Mouse (Mus musculus) hindbrain, embryonic 12.5 days (tissue): ENCODE results near the gene Ano7. TPM values are rescaled to one million over a fixed set of nuclear protein-coding genes. Genes with fewer than 3 reads are reported as not detected.
A peak's percentile ranks its signal among the peaks of the same experiment; 100 is the strongest.

Source experiments
- ATAC-seq: fragments of 200-750 bp; cut with Nextera tagmentation; 2 replicates; pipeline ENCODE4 v1.8.0; 2017; ENCODE audit warnings: moderate TSS enrichment; ENCODE audit not compliant: low FRiP score
- H3K27ac ChIP-seq: fragments of 300-500 bp; sonication (generic); 2 replicates; pipeline ENCODE4 v1.5.1; 2016; ENCODE audit warnings: mild to moderate bottlenecking
- H3K27me3 ChIP-seq: fragments of 300-500 bp; sonication (generic); 2 replicates; pipeline ENCODE4 v1.6.1; 2016; ENCODE audit warnings: mild to moderate bottlenecking
- H3K36me3 ChIP-seq: fragments of 300-500 bp; sonication (generic); 2 replicates; pipeline ENCODE4 v1.6.1; 2016; ENCODE audit warnings: mild to moderate bottlenecking
- H3K4me1 ChIP-seq: fragments of 300-500 bp; sonication (generic); 2 replicates; pipeline ENCODE4 v1.6.1; 2016
- H3K4me2 ChIP-seq: fragments of 300-500 bp; sonication (generic); replicated peaks from 2 replicates; pipeline ENCODE4 v1.6.1; 2016; ENCODE audit warnings: mild to moderate bottlenecking
- H3K4me3 ChIP-seq: fragments of 300-500 bp; sonication (generic); 2 replicates; pipeline ENCODE4 v1.5.1; 2016; ENCODE audit warnings: mild to moderate bottlenecking
- H3K9ac ChIP-seq: fragments of 300-500 bp; sonication (generic); 2 replicates; pipeline ENCODE4 v1.6.1; 2016; ENCODE audit warnings: mild to moderate bottlenecking, moderate library complexity
- H3K9me3 ChIP-seq: fragments of 300-500 bp; sonication (generic); replicated peaks from 2 replicates; pipeline ENCODE4 v1.6.1; 2016; ENCODE audit warnings: mild to moderate bottlenecking
- WGBS: fragments of 180-500 bp; shearing (Covaris S2); methylation state at CpG from one replicate; pipeline ENCODE4 v1.1.7; 2016; 5-methylcytosine and 5-hydroxymethylcytosine counted together
- polyA plus RNA-seq: library from polyadenylated mRNA; unstranded; fragments of >200 nt; fragmentation: Nextera tagmentation; extraction: Ambion mirVana; gene quantifications from 2 replicates; pipeline ENCODE4 v1.2.1, GENCODE M21; 2016

Ano7 gene
- polyA plus RNA-seq = 0.09 and 0.40 TPM in 2 replicates

GRCm38 (mm10) chr1:93373665-93374064 lies at the start of gene Ano7:
Ano7 (plus strand) TSS chr1:93373930.
- H3K4me2 ChIP-seq = no peak within 1 kb of the TSS
- H3K4me1 ChIP-seq = 0 out of 2 replicates have a peak, but pooled peaks cover 5% of the 10 kb centered on the region
- H3K27me3 ChIP-seq = 0 out of 2 replicates have a peak, but pooled peaks cover 2% of the 10 kb centered on the region
- H3K9me3 ChIP-seq = no peaks in the 10 kb centered on the region
- H3K36me3 ChIP-seq = no peaks in the 10 kb centered on the region
- no peak within 1 kb of the TSS for H3K9ac ChIP-seq
- no peak within 1 kb of the TSS for H3K27ac ChIP-seq
- no peak for ATAC-seq
- 84% methylated on average over 4 of the region's 4 CpGs for WGBS
- H3K4me3 ChIP-seq = no peak within 1 kb of the TSS

DNA sequence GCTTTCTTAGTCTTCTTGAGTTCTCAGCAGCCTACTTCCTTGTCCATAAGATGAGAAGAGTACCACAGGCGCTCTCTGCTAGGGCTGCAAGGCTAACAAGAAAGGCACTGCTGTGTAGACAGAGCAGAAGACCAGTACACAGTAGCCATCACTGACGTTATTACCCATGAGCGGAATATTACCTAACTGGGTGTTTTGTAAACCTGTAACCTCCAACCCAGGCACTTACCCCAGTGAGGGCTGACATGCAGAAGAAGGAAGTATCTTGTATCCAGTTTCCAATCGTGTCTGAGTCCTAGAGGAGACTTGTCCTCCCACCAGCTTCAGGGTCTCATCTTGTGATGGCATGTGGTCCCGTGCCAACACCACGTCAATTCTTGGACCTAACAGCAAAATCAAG lies 49.8 kb upstream of the Ano7 start:
- peaks cover 72% of the 10 kb centered on the region for H3K36me3 ChIP-seq

DNA sequence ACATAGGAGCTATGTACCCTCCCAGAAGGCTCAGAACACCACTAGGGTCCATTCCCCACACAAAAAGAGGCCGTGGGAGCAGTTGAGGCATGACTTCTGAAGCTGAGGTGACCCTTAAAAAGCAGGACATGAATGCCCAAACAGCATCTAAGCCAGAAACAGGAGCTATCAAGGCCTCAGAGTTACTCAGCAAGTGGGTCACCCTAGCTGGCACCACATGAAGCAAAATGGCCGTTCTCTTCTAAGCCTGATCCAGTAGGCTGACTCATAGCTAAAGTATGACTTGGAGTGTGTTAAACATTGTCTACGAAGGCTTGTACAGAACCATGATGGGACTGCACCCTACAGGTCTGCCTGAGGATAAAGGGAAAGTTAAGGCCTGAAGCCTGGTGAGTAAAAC lies 47.3 kb upstream of the Ano7 start:
- H3K27me3 ChIP-seq = no peaks in the 10 kb centered on the region
- H3K4me1 ChIP-seq = no peaks in the 10 kb centered on the region
- peaks cover 63% of the 10 kb centered on the region for H3K36me3 ChIP-seq
- no peak overlapping the region for H3K27ac ChIP-seq
- ATAC-seq = no peak
- H3K9me3 ChIP-seq = no peaks in the 10 kb centered on the region
- no peak overlapping the region for H3K4me3 ChIP-seq
- WGBS = 92% methylated on average over 3 of the region's 3 CpGs
- H3K4me2 ChIP-seq = no peak overlapping the region
- H3K9ac ChIP-seq = no peak overlapping the region

More for the DNA sequence above, 49.8 kb upstream of the Ano7 start:
- Histone ChIP-seq H3K9ac (no peak overlapping the region), H3K9me3 (no peaks in the 10 kb centered on the region), H3K4me3 (no peak overlapping the region), H3K4me1 (no peaks in the 10 kb centered on the region), H3K27me3 (no peaks in the 10 kb centered on the region), H3K4me2 (no peak overlapping the region), H3K27ac (no peak overlapping the region)
- no peak for ATAC-seq
- 92% methylated on average over 6 of the region's 6 CpGs for WGBS

- Histone ChIP-seq H3K4me2 (no peak overlapping the region), H3K27me3 (no peaks in the 10 kb centered on the region), H3K4me3 (no peak overlapping the region), H3K36me3 (peaks cover 17% of the 10 kb centered on the region), H3K9ac (no peak overlapping the region), H3K9me3 (no peaks in the 10 kb centered on the region), H3K4me1 (no peaks in the 10 kb centered on the region), H3K27ac (no peak overlapping the region)
- 81% methylated on average over 2 of the region's 2 CpGs for WGBS
- ATAC-seq = no peak
Measured at GRCm38 (mm10) chr1:93334621-93335020, 39.1 kb upstream of the Ano7 start.

DNA sequence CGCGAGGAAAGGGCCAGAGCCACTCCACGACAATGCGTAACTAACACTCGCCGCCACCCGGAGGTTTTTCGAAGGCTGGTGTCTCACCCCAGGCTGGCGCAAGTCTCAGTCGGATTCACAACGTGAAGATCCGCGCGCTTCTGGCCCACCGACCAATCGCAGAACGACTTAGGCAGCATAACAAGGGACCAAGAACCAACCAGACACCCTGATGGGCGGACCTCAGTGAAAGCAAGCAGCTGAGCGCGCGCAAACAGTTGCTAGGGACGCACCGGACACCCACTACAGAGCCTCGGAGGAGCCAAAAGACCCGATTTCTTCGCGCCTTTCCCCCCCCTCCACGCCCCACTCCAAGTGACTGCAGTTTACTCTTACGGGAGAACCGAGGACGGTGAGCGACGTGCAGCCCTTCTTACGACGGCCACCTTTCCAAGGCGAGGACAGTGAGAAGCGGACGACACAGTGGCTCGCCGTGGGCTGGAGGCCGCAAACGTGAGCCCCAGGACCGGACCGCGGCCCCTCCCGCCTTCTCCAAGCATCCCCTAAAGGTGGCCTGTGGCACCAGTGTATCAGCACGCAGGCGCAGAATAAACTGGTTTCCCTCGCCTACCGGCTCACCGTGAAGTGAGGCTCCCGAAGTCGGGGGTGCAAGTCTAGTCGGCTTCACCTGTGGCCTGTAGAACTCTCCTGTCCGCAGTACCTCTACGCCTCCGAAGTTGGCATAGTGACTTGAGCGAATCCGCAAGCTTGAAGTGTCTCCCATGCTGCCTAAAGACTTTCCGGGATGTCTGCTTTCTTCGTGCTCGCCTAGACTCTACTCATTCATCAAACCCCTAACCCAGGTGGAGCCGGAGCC lies 30.9 kb upstream of the Ano7 start, which contains the start of the genes Ppp1r7 and Pask:
Gene Ppp1r7, plus strand, starts transcription at position 207 of the 856 bp plus-strand sequence.
Gene Pask, minus strand, starts transcription at position 835 of the 856 bp plus-strand sequence.
- WGBS = under 1% methylated on average over 63 of the region's 63 CpGs
- Histone ChIP-seq H3K9me3 (no peaks in the 10 kb centered on the region), H3K27ac (peak within 1 kb of the TSS; percentile 71), H3K4me1 (peaks cover 20% of the 10 kb centered on the region), H3K36me3 (peaks cover 13% of the 10 kb centered on the region; the same call in 1 of the 2 replicates), H3K4me3 (peak within 1 kb of the TSS; percentile 83), H3K9ac (peak within 1 kb of the TSS; percentile 74), H3K27me3 (no peaks in the 10 kb centered on the region), H3K4me2 (peak within 1 kb of the TSS; percentile 85)
- peak; percentile 95 for ATAC-seq

DNA sequence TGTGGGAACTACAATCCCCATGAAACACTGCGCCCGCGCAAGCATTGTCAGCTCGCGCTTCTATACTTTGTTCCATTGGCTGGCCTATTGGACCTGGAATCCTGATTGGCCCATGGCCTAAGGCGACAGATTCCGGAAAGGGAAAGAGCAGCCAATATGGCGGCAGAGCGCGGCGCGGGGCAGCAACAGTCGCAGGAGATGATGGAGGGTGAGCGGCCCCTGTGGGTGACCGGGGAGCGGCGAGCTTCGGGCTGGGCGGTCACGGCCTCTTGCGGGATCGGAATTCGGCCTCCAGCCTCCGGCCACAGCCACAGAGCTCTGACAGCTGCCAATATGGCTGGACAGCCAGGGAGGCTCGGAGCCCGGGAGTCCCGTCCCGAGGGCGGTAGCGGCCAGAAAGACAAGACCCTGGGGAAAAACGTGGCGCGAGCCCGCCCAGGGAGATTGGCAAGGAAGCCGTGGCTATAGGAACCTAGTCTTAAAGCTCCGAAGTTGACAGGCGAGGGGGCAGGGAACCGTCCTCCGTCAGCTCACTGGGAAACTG lies 30.2 kb upstream of the Ano7 start:
- H3K9me3 ChIP-seq = no peaks in the 10 kb centered on the region
- peaks cover 16% of the 10 kb centered on the region; the same call in 1 of the 2 replicates for H3K36me3 ChIP-seq
- H3K27me3 ChIP-seq = no peaks in the 10 kb centered on the region
- peak; percentile 98 for ATAC-seq
- H3K4me2 ChIP-seq = peak overlapping the region; percentile 85
- peak overlapping the region; percentile 71 for H3K27ac ChIP-seq
- peaks cover 20% of the 10 kb centered on the region for H3K4me1 ChIP-seq
- WGBS = under 1% methylated on average over 39 of the region's 39 CpGs
- H3K4me3 ChIP-seq = peak overlapping the region; percentile 83
- peak overlapping the region; percentile 74 for H3K9ac ChIP-seq

DNA sequence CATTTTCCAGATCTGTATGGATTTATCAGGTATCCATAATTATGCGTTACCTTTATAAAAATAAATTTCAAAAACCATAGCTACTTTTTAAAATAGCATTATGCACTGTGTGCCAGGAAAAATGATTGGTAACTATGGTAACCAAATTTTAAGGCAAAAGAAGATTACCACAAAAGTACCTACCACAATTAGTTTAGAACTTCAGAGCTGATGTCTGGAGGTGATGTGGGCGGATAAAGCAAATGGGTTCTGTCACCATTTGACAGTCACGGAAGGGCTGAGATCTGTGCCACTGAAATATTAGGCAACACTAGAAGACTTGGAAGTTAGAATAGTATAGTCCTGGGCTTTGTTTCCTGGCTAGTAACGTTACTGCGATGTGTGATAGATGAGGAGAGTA lies 26.6 kb upstream of the Ano7 start:
- H3K4me2 ChIP-seq = no peak overlapping the region
- ATAC-seq = no peak
- H3K36me3 ChIP-seq = peaks cover 49% of the 10 kb centered on the region
- 96% methylated on average over 5 of the region's 5 CpGs for WGBS
- no peaks in the 10 kb centered on the region for H3K27me3 ChIP-seq
- H3K27ac ChIP-seq = no peak overlapping the region
- H3K9ac ChIP-seq = no peak overlapping the region
- H3K4me3 ChIP-seq = no peak overlapping the region
- no peaks in the 10 kb centered on the region for H3K9me3 ChIP-seq
- H3K4me1 ChIP-seq = peaks cover 11% of the 10 kb centered on the region

GRCm38 (mm10) chr1:93349701-93350100 lies 24.0 kb upstream of the Ano7 start:
- peaks cover 71% of the 10 kb centered on the region for H3K36me3 ChIP-seq
- 76% methylated on average over 4 of the region's 4 CpGs for WGBS
- ATAC-seq = no peak
- no peak overlapping the region for H3K4me3 ChIP-seq
- H3K27me3 ChIP-seq = no peaks in the 10 kb centered on the region
- no peak overlapping the region for H3K27ac ChIP-seq
- peaks cover 3% of the 10 kb centered on the region; the same call in 1 of the 2 replicates for H3K4me1 ChIP-seq
- no peak overlapping the region for H3K9ac ChIP-seq
- H3K4me2 ChIP-seq = no peak overlapping the region
- no peaks in the 10 kb centered on the region for H3K9me3 ChIP-seq

DNA sequence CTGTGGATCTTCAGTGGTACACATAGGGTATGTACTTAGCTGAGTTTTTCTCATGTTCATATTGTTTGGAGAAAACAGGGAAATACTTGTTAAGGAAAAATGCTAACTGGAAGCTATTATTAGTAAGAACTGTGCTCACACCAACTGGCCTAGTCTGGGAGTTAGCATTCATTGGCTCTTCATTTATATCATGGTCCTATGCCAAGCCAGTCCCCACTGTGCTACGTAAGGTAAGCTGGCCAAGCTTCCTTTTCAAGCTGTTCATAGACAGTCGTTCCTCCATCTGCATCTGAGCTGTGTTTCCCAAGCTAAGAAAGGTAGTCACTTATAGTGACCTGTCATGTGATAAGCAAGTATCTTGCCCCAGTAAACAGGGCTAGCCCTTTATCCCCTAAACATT lies 21.0 kb upstream of the Ano7 start:
- no peaks in the 10 kb centered on the region for H3K4me1 ChIP-seq
- ATAC-seq = no peak
- H3K4me3 ChIP-seq = no peak overlapping the region
- H3K4me2 ChIP-seq = no peak overlapping the region
- peaks cover 83% of the 10 kb centered on the region for H3K36me3 ChIP-seq
- no peak overlapping the region for H3K27ac ChIP-seq
- H3K9me3 ChIP-seq = no peaks in the 10 kb centered on the region
- H3K27me3 ChIP-seq = no peaks in the 10 kb centered on the region
- 91% methylated on average over 2 of the region's 2 CpGs for WGBS
- no peak overlapping the region for H3K9ac ChIP-seq

- H3K27me3 ChIP-seq = no peaks in the 10 kb centered on the region
- no peak overlapping the region for H3K9ac ChIP-seq
- no peaks in the 10 kb centered on the region for H3K9me3 ChIP-seq
- H3K36me3 ChIP-seq = peaks cover 84% of the 10 kb centered on the region
- H3K4me3 ChIP-seq = no peak overlapping the region
- H3K4me2 ChIP-seq = no peak overlapping the region
- ATAC-seq = no peak
- no peaks in the 10 kb centered on the region for H3K4me1 ChIP-seq
- 92% methylated on average over 4 of the region's 4 CpGs for WGBS
- no peak overlapping the region for H3K27ac ChIP-seq
Measured at GRCm38 (mm10) chr1:93362661-93363060, 11.1 kb upstream of the Ano7 start.

DNA sequence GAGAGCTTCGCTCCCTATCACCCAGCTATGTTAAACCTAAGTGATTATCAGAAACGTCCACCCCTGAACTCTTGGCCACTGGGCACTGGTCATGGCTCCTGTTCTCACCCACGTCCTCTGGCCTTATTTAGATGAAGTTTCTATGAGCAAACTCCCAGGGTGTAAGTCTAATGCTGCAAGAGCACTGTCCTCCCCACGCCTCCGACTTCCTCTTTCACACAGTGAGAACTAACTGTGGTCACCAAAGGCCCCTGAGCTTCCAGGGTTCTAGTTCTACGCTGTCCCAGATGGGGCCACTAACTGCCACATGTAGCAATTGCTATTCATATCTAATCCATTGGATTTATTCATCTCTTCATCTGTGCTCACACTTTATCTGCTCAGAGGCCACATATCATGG lies 8.1 kb upstream of the Ano7 start:
- no peaks in the 10 kb centered on the region for H3K9me3 ChIP-seq
- ATAC-seq = no peak
- no peak overlapping the region for H3K27ac ChIP-seq
- no peaks in the 10 kb centered on the region for H3K4me1 ChIP-seq
- peaks cover 58% of the 10 kb centered on the region for H3K36me3 ChIP-seq
- no peak overlapping the region for H3K4me3 ChIP-seq
- H3K9ac ChIP-seq = no peak overlapping the region
- H3K4me2 ChIP-seq = no peak overlapping the region
- 96% methylated on average over 6 of the region's 6 CpGs for WGBS
- H3K27me3 ChIP-seq = no peaks in the 10 kb centered on the region

DNA sequence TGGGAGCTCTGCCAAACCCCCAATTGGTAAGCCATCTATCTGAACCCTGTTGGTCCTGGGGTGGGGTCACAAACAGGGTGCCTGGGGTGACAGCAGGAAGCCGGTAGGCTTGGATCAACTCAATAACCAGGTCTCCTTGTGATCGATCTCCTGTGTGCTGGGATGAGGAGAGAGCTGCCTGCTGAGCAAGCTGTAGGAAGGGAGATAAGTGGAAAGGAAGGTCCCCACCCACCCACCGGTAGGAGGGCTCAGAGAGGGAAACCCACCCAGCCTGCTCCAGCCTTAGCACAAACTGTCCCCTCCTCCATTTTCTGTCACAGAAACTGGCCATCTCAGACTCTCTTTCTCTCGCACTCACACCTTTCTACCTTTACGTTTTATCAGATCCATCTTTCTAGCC lies 3.6 kb downstream of the Ano7 start:
- 0 out of 2 replicates have a peak, but pooled peaks cover 2% of the 10 kb centered on the region for H3K27me3 ChIP-seq
- 0 out of 2 replicates have a peak, but pooled peaks cover 1% of the 10 kb centered on the region for H3K9me3 ChIP-seq
- no peaks in the 10 kb centered on the region for H3K36me3 ChIP-seq
- 0 out of 2 replicates have a peak, but pooled peaks cover 5% of the 10 kb centered on the region for H3K4me1 ChIP-seq
- 71% methylated on average over 5 of the region's 5 CpGs for WGBS
- no peak overlapping the region for H3K9ac ChIP-seq
- H3K27ac ChIP-seq = no peak overlapping the region
- ATAC-seq = no peak
- H3K4me2 ChIP-seq = no peak overlapping the region
- H3K4me3 ChIP-seq = no peak overlapping the region
